Comparison of ENCODE assay signal across 27 mouse cellular contexts in the genomic region with DNA sequence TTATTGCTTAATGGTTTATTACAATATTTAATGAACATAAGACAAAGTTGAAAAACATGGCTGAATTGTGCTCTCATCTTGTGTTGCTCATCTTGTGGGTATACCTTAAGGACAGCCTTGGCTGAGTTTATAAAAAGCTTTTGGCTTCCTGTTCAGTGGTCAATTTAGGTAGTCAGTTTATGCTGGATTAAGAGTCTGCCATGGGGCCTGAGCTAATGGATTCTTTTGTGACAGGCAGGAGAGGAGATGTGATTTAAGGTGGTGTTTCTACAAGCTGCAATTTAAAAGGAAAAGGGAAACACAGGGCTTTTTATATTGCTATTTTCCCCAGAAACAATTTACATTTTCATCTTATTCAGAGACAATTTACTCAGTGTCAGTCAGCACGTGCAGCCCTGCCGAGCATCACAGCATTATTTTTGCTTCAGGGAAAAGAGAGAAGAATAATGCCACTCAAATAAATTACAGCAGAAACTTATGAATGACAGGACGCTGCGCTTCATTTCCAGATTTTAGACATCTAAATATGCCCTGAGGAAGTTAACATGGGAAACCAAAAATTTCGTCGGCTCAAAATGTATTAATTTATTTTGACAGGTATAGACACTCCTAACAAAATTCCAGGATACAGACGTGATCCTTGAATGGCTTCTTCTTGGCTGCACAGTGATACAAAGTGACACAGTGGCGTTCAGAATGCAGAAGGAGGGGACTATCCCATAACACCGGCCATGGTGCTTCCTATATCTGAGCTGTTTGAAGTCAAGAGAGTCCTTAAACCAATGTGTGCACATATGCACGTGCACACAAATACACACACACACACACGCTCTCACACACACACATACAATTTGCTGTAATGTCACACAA.
DNase-seq lines count a peak whose midpoint lies in the region; ATAC-seq lines count a peak whose summit lies in the region.
"Had no signal": no experiment of that assay in that cellular context is flagged by ENCODE, and none has a peak within 500 bp of the region (broad histone marks: within the 10 kb centered on the region; RNA-seq: fewer than 3 reads in every experiment).

No protein-coding gene starts in this region.

- peaks cover 4% of the 10 kb centered on the region; the same call in 1 of the 2 replicates for H3K4me1 ChIP-seq in forebrain, embryonic 12.5 days
- H3K4me1 ChIP-seq in forebrain, embryonic 13.5 days: no peaks in the 10 kb centered on the region
- H3K4me1 ChIP-seq in hindbrain, embryonic 16.5 days (ENCODE audit: control insufficient read depth, insufficient read depth, low read depth, low read length): no peaks in the 10 kb centered on the region
- H3K4me1 ChIP-seq in hindbrain, embryonic 12.5 days: no peaks in the 10 kb centered on the region
- H3K4me1 ChIP-seq in forebrain, embryonic 16.5 days (replicated peaks; ENCODE audit: control insufficient read depth, insufficient read depth, low read length): no peaks in the 10 kb centered on the region
- H3K4me1 ChIP-seq: embryonic facial prominence, embryonic 15.5 days; heart, embryonic 13.5 days; hindbrain, embryonic 13.5 days; kidney, embryonic 15.5 days; liver, embryonic 12.5 days had no signal

- H3K4me2 ChIP-seq in forebrain, embryonic 12.5 days: no peak overlapping the region
- H3K4me2 ChIP-seq in forebrain, embryonic 13.5 days: no peak overlapping the region
- H3K4me2 ChIP-seq in hindbrain, embryonic 16.5 days (ENCODE audit: low read length): no peak overlapping the region
- no peak overlapping the region for H3K4me2 ChIP-seq in hindbrain, embryonic 12.5 days (replicated peaks)
- H3K4me2 ChIP-seq in forebrain, embryonic 16.5 days (ENCODE audit: low read length): no peak overlapping the region
- H3K4me2 ChIP-seq: embryonic facial prominence, embryonic 15.5 days; heart, embryonic 13.5 days; hindbrain, embryonic 13.5 days; kidney, embryonic 15.5 days; liver, embryonic 12.5 days; neural tube, embryonic 13.5 days had no signal

- H3K36me3 ChIP-seq in forebrain, embryonic 12.5 days (replicated peaks): no peaks in the 10 kb centered on the region
- H3K36me3 ChIP-seq in forebrain, embryonic 13.5 days (ENCODE audit: poor library complexity, severe bottlenecking): no peaks in the 10 kb centered on the region
- no peaks in the 10 kb centered on the region for H3K36me3 ChIP-seq in hindbrain, embryonic 16.5 days (ENCODE audit: control insufficient read depth, insufficient read depth, low read length)
- no peaks in the 10 kb centered on the region for H3K36me3 ChIP-seq in hindbrain, embryonic 12.5 days
- no peaks in the 10 kb centered on the region for H3K36me3 ChIP-seq in forebrain, embryonic 16.5 days (ENCODE audit: control insufficient read depth, insufficient read depth)
- H3K36me3 ChIP-seq: embryonic facial prominence, embryonic 15.5 days; heart, embryonic 13.5 days; hindbrain, embryonic 13.5 days; kidney, embryonic 15.5 days; liver, embryonic 12.5 days; neural tube, embryonic 13.5 days had no signal

- ATAC-seq in forebrain, embryonic 12.5 days (ENCODE audit: low FRiP score): 0 out of 2 replicates have a peak, but pooled peaks have one; percentile 36
- no peak for ATAC-seq in forebrain, embryonic 13.5 days
- peak; percentile 40 for ATAC-seq in hindbrain, embryonic 16.5 days
- no peak for ATAC-seq in hindbrain, embryonic 12.5 days (ENCODE audit: low FRiP score)
- peak; percentile 62; the same call in 1 of the 2 replicates for ATAC-seq in forebrain, embryonic 16.5 days
- ATAC-seq: liver, embryonic 12.5 days; liver, postnatal 0 days had no signal

- H3K27ac ChIP-seq in forebrain, embryonic 12.5 days: no peak overlapping the region
- H3K27ac ChIP-seq in forebrain, embryonic 13.5 days: no peak overlapping the region
- no peak overlapping the region for H3K27ac ChIP-seq in hindbrain, embryonic 16.5 days (ENCODE audit: low read depth, low read length)
- no peak overlapping the region for H3K27ac ChIP-seq in hindbrain, embryonic 12.5 days
- no peak overlapping the region for H3K27ac ChIP-seq in forebrain, embryonic 16.5 days (ENCODE audit: low read length)
- H3K27ac ChIP-seq: embryonic facial prominence, embryonic 15.5 days; heart, adult 2 months; heart, embryonic 13.5 days; hindbrain, embryonic 13.5 days; kidney, embryonic 15.5 days; layer of hippocampus, adult 2 months; liver, embryonic 12.5 days; neural tube, embryonic 13.5 days had no signal

- H3K4me3 ChIP-seq in forebrain, embryonic 12.5 days (replicated peaks): no peak overlapping the region
- no peak overlapping the region for H3K4me3 ChIP-seq in forebrain, embryonic 13.5 days
- no peak overlapping the region for H3K4me3 ChIP-seq in hindbrain, embryonic 16.5 days (ENCODE audit: low read length)
- no peak overlapping the region for H3K4me3 ChIP-seq in hindbrain, embryonic 12.5 days
- H3K4me3 ChIP-seq in forebrain, embryonic 16.5 days (replicated peaks; ENCODE audit: low read length): no peak overlapping the region
- H3K4me3 ChIP-seq: embryonic facial prominence, embryonic 15.5 days; heart, adult 2 months; heart, embryonic 13.5 days; hindbrain, embryonic 13.5 days; kidney, embryonic 15.5 days; layer of hippocampus, adult 2 months; liver, embryonic 12.5 days; neural tube, embryonic 13.5 days had no signal

- DNase-seq in retina, embryonic 14.5 days (ENCODE audit: low spot score): peak; percentile 32
- no peak for DNase-seq in MN1 (ENCODE audit: low spot score)
- DNase-seq: adrenal gland, postnatal 25 days; cerebellum, adult 18-20 months; cerebellum, postnatal 10 days; gastrocnemius, postnatal 36 days; heart, adult 2 months; heart, postnatal 10 days; kidney, adult 18-20 months; kidney, postnatal 25 days; left cerebral cortex, postnatal 4 days; liver, postnatal 0 days; lung, postnatal 36 days; right cerebral cortex, postnatal 14 days; thymus, postnatal 4 days had no signal

- 64% methylated on average over 11 of the region's 11 CpGs for WGBS in forebrain, embryonic 12.5 days
- WGBS in forebrain, embryonic 13.5 days: 58% methylated on average over 11 of the region's 11 CpGs
- WGBS in hindbrain, embryonic 16.5 days: 54% methylated on average over 11 of the region's 11 CpGs
- 71% methylated on average over 11 of the region's 11 CpGs for WGBS in hindbrain, embryonic 12.5 days
- WGBS in forebrain, embryonic 16.5 days: 53% methylated on average over 11 of the region's 11 CpGs

- H3K9ac ChIP-seq in forebrain, embryonic 12.5 days: no peak overlapping the region
- no peak overlapping the region for H3K9ac ChIP-seq in forebrain, embryonic 13.5 days
- H3K9ac ChIP-seq in hindbrain, embryonic 16.5 days (ENCODE audit: low read depth, low read length): no peak overlapping the region
- no peak overlapping the region for H3K9ac ChIP-seq in hindbrain, embryonic 12.5 days
- no peak overlapping the region for H3K9ac ChIP-seq in forebrain, embryonic 16.5 days (replicated peaks; ENCODE audit: low read depth, low read length)
- H3K9ac ChIP-seq: embryonic facial prominence, embryonic 15.5 days; heart, embryonic 13.5 days; hindbrain, embryonic 13.5 days; kidney, embryonic 15.5 days; liver, embryonic 12.5 days; liver, postnatal 0 days; neural tube, embryonic 13.5 days had no signal

- H3K9me3 ChIP-seq in forebrain, embryonic 12.5 days: no peaks in the 10 kb centered on the region
- no peaks in the 10 kb centered on the region for H3K9me3 ChIP-seq in forebrain, embryonic 13.5 days (replicated peaks)
- H3K9me3 ChIP-seq in hindbrain, embryonic 16.5 days (ENCODE audit: control insufficient read depth, low read length): no peaks in the 10 kb centered on the region
- no peaks in the 10 kb centered on the region for H3K9me3 ChIP-seq in hindbrain, embryonic 12.5 days (replicated peaks)
- H3K9me3 ChIP-seq in forebrain, embryonic 16.5 days (ENCODE audit: control insufficient read depth, low read length): no peaks in the 10 kb centered on the region
- H3K9me3 ChIP-seq: embryonic facial prominence, embryonic 15.5 days; heart, embryonic 13.5 days; hindbrain, embryonic 13.5 days; kidney, embryonic 15.5 days; liver, embryonic 12.5 days; neural tube, embryonic 13.5 days had no signal

- H3K27me3 ChIP-seq in forebrain, embryonic 12.5 days: no peaks in the 10 kb centered on the region
- H3K27me3 ChIP-seq in forebrain, embryonic 13.5 days: no peaks in the 10 kb centered on the region
- H3K27me3 ChIP-seq in hindbrain, embryonic 16.5 days (replicated peaks; ENCODE audit: control insufficient read depth, insufficient read depth, low read length): no peaks in the 10 kb centered on the region
- H3K27me3 ChIP-seq in hindbrain, embryonic 12.5 days: no peaks in the 10 kb centered on the region
- no peaks in the 10 kb centered on the region for H3K27me3 ChIP-seq in forebrain, embryonic 16.5 days (replicated peaks; ENCODE audit: control insufficient read depth, insufficient read depth, low read length)
- H3K27me3 ChIP-seq: embryonic facial prominence, embryonic 15.5 days; heart, embryonic 13.5 days; hindbrain, embryonic 13.5 days; kidney, embryonic 15.5 days; liver, embryonic 12.5 days; neural tube, embryonic 13.5 days had no signal

Comparison
In these comparisons a context has a peak if more than half of its experiments do, and no peak if none do; other contexts are left out.
1. ATAC-seq: peak in forebrain, embryonic 12.5 days (single experiment), hindbrain, embryonic 16.5 days (single experiment) and forebrain, embryonic 16.5 days (single experiment); none in forebrain, embryonic 13.5 days (single experiment) and hindbrain, embryonic 12.5 days (single experiment).